Mouse (Mus musculus): ENCODE results near the gene Rdh5.
A peak's percentile ranks its signal among the peaks of the same experiment; 100 is the strongest.

Gene Rdh5

GRCm38 (mm10) chr10:128902409-128902988 lies 20.2 kb downstream of the Rdh5 start:
- peak in 1 of 2 experiments; percentile 56 for DNase-seq

DNA sequence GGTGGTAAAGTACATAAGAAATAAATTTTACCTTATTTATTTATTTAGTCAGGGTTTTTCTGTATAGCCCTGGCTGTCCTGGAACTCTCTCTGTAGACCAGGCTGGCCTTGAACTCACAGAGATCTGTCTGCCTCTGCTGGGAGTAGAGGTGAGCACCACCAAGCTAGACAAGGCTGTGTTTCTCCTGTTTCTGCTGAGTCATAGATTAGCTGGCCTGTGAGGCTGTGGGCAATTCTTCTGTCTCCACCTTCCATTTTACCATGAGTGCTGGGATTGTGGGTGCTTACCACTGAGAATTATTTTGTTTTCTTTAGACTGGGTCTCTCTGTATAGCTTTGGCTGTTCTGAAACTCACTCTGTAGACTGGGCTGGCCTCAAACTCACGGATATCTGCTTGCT lies 21.3 kb downstream of the Rdh5 start:
- DNase-seq, result no peak

DNA sequence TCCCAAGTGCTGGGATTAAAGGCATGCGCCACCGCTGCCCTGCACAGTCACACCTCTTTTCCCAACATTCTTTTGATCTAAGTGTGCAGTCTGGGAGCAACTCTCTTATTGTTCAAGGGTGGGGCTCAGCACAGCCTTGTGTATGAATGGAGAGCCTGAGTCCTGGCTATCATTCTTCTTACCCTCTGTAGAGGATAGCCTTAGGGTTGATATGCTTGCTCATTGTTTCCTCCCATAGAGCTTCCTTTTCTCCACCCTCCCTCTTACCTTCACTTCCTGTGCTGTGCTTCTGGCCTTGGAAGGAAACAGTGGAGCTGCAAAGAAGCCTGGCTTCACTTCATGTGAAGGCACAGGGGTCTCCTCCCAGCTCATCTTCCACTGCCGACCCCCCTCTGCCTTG lies 22.0 kb downstream of the Rdh5 start, which contains the start of gene Cd63:
Gene Cd63 (plus strand): TSS at position 292 of the 400 bp plus-strand sequence.
- DNase-seq, result no peak

- peak in 1 of 2 experiments; percentile 49 for DNase-seq
Observed at GRCm38 (mm10) chr10:128899759-128900490, 22.8 kb downstream of the Rdh5 start.

- DNase-seq, result no peak
Observed at GRCm38 (mm10) chr10:128897501-128897900, 25.2 kb downstream of the Rdh5 start.

GRCm38 (mm10) chr10:128896807-128897206 lies 25.9 kb downstream of the Rdh5 start:
- DNase-seq, result no peak

GRCm38 (mm10) chr10:128895952-128896693 lies 26.6 kb downstream of the Rdh5 start:
- peak; percentile 49 to 69 for DNase-seq

DNA sequence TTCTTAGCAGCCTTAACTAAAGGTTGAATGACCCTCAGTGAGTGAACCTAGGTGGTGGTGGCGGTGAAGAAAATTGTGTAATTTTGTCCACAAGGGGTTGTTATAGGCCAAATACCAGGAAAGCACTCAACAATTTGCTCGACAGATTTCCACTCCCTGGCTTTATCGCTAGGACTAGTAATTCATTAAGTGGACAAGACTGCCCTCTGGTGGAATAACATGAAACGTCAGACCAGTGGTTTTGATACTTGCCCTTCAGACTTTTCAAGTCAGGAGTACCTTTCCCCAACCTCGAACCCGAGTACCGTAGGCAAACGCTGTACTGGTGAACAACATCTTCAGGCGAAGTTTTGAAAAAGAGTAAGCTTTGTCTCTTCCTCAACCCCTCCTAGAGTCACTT lies 27.3 kb downstream of the Rdh5 start:
- peak; percentile 66 to 80 for DNase-seq

GRCm38 (mm10) chr10:128892246-128892645 lies 30.4 kb downstream of the Rdh5 start:
- no peak for DNase-seq

- peak; percentile 78 to 84 for DNase-seq
Observed at GRCm38 (mm10) chr10:128891296-128892094, 31.2 kb downstream of the Rdh5 start, which contains the start of gene Gdf11. Gdf11 (minus strand) TSS chr10:128891718.

DNA sequence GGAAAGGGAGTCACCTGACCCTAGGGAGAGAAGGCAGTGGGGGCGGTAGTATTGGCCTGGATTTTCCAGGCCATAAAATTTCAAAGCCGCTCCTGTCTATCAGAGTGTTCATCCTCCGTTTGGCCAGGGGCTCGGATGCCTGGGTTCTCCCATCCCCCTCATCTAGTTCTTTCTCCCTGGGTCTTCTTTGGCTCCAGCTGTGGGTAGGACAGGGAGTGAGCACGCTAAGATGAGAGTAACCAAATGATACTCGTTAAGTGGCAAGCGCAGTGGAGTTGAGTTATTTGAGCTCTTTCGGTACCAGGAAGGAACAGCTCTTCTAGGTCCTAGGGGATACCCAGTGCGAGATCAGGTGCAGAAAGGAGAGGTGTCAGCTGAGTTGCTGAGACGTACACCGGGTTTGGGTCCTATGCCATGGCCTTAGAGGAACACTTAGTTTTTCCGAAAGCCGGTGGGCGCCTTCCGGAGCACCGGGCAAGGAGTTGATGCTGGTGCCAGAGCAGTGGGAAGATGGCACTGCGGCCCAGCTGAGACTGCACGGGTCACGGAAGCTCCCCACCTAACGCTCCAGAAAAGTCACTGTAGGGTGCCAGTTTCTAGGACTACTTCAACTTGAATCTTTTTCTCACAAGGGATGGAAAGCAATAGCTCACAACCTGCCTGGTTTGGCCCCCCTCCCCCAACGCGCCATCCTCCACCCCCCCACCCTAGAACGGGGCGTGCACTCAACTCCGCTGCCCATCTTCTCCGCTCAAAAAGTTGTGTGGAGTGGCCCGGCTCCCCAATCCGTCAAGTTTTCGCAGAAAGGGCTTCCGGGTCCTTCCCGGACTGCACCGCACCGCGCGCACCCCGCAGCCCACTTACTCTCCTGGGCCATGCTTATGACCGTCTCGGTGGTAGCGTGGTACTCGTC lies 32.0 kb downstream of the Rdh5 start:
- DNase-seq, result peak in 1 of 2 experiments; percentile 31

- no peak for DNase-seq
Observed at GRCm38 (mm10) chr10:128889846-128890245, 32.8 kb downstream of the Rdh5 start.

DNA sequence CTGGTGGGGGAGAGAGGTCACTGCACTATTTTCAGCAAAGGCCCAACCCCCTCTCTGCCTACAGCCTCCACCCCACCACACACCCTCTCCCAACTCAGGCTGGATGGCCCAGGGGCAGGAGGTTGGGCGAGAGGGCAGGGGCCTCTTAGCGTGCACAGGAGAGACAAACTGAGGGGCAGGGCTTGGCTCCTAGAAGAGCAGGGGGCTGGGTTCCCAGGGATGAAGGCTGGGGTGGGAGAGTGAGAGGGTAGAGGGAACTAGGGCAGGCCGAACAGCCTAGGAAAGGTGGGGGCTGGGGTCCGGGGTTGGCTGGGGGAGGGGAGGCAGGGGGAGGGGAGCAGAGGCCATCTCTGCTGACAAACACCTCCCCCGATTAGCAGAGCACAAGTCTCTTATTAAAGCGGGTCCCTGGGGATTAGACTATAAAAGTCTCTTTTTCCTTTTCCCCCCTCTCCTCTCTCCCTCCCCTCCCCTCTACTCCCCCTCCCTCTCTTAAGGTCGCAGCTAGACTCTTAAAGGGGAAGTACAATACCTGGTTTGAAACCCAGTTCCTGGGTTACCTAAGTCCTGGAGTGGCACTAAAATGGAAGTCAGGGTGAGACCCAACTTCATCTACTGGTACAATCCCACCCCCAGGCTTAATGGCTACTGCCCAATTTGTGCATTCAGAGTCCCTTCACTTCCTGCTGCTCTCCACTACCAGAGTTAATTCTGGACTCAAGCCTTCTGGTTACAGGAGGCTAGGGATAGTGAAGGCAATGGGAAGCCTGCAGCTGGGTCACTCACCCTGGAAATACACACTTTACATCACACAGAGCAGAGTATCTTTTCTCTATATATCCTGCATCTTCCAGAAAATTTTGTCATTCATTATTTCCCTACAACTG lies 33.5 kb downstream of the Rdh5 start:
- peak; percentile 44 to 60 for DNase-seq

GRCm38 (mm10) chr10:128882067-128882466 lies 40.6 kb downstream of the Rdh5 start:
- no peak for DNase-seq

GRCm38 (mm10) chr10:128878811-128879210 lies 43.9 kb downstream of the Rdh5 start:
- no peak for DNase-seq

DNA sequence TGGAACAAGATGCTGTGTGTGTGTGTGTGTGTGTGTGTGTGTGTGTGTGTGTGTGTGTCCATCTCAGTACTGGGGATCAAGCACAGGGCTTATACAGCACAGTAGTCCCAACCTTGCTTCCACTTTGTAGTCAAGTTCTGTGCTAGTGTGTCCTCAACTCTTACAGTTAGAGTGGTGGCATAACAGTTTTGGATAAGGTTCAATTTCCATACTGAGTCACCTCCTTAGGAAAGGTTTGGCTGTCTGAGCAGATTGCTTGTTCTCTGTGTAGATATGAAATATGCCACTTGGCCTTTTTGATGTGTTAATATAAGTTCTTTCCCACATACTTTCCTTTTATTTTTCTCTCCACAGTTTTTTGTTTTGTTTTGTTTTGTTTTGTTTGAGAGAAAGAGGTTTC lies 44.4 kb downstream of the Rdh5 start:
- DNase-seq, result no peak

GRCm38 (mm10) chr10:128870341-128870740 lies 52.3 kb downstream of the Rdh5 start:
- no peak for DNase-seq

DNA sequence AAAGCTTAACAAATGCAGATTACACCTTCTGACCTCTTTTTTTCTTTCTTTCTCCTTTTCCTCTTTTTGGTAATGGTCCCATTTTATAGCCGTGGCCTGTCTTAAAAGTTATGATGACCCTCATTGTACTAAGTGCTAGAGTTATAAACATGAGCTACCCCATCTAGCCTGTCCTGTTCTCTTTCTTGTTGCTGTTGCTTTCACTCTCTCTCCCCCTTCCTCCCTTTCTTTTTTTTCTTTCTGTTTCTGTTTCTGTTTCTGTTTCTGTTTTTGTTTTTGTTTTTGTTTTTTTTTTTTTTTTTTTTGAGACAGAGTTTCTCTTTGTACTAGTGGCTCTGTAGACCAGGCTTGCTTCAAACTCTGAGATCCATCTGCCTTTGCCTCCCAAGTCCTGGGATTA lies 56.2 kb downstream of the Rdh5 start:
- no peak for DNase-seq

DNA sequence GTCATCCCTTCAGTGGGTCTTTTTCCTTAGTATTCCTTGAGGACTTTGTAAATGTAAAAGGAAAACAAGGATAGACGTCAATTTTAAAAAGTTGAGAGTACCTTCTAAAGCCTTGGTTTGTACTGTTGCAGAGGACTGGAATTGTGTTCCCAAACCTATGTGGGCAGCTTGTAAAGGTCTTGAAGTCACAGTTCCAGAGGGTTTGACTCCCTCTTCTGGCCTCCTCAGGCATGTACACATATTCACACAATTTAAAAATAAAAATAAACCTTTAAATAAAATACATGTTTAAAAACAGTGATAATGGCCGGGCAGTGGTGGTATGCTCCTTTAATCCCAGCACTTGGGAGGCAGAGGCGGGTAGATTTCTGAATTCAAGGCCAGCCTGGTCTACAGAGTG lies 56.6 kb downstream of the Rdh5 start:
- DNase-seq, result no peak
